Mouse (Mus musculus) neural tube, embryonic 11.5 days (tissue): Measurements from ENCODE around the gene Crcp. TPM values are rescaled to one million over a fixed set of nuclear protein-coding genes. Genes with fewer than 3 reads are reported as not detected.

Source experiments
- ATAC-seq: fragments of 200-750 bp; cut with Nextera tagmentation; 2 replicates; pipeline ENCODE4 v1.8.0; 2017; ENCODE audit warnings: moderate number of reproducible peaks, mild to moderate bottlenecking, moderate TSS enrichment, moderate library complexity; ENCODE audit not compliant: insufficient read depth, low FRiP score, low TSS enrichment
- DNase-seq: peaks from one replicate; pipeline ENCODE4 v3.0.0-alpha.2; 2015; ENCODE audit warnings: low spot score
- H3K27ac ChIP-seq: fragments of 300-500 bp; sonication (generic); 2 replicates; pipeline ENCODE4 v1.5.1; 2014; ENCODE audit warnings: low read depth, mild to moderate bottlenecking, low read length
- H3K27me3 ChIP-seq: fragments of 300-500 bp; sonication (generic); 2 replicates; pipeline ENCODE4 v1.6.1; 2014; ENCODE audit warnings: mild to moderate bottlenecking, low read length, mixed read lengths; ENCODE audit not compliant: control insufficient read depth, insufficient read depth
- H3K36me3 ChIP-seq: fragments of 300-500 bp; sonication (generic); 2 replicates; pipeline ENCODE4 v1.6.1; 2014; ENCODE audit warnings: mild to moderate bottlenecking, low read length, moderate library complexity, mixed read lengths; ENCODE audit not compliant: control insufficient read depth, insufficient read depth
- H3K4me1 ChIP-seq: fragments of 300-500 bp; sonication (generic); 2 replicates; pipeline ENCODE4 v1.6.1; 2014; ENCODE audit warnings: low read length, mixed read lengths; ENCODE audit not compliant: control insufficient read depth, insufficient read depth
- H3K4me2 ChIP-seq: fragments of 300-500 bp; sonication (generic); 2 replicates; pipeline ENCODE4 v1.6.1; 2014; ENCODE audit warnings: low read depth, mild to moderate bottlenecking, moderate library complexity
- H3K4me3 ChIP-seq: fragments of 300-500 bp; sonication (generic); 2 replicates; pipeline ENCODE4 v1.5.1; 2014; ENCODE audit warnings: low read depth, low read length
- H3K9ac ChIP-seq: fragments of 300-500 bp; sonication (generic); 2 replicates; pipeline ENCODE4 v1.6.1; 2014; ENCODE audit warnings: mild to moderate bottlenecking, low read length
- H3K9me3 ChIP-seq: fragments of 300-500 bp; sonication (generic); 2 replicates; pipeline ENCODE4 v1.6.1; 2016; ENCODE audit warnings: low read length; ENCODE audit not compliant: control insufficient read depth
- WGBS: fragments of 180-500 bp; shearing (Covaris S2); extraction: QIAGEN DNeasy Blood & Tissue Kit; methylation state at CpG from one replicate; pipeline ENCODE4 v1.1.7; 2014; 5-methylcytosine and 5-hydroxymethylcytosine counted together
- polyA plus RNA-seq: library from polyadenylated mRNA; unstranded; fragments of >200 nt; fragmentation: Nextera tagmentation; extraction: Ambion mirVana; gene quantifications from 2 replicates; pipeline ENCODE4 v1.2.1, GENCODE M21; 2014

The Crcp gene
- polyA plus RNA-seq, 1 experiment from 2014 or later, result 43.2 TPM

DNA sequence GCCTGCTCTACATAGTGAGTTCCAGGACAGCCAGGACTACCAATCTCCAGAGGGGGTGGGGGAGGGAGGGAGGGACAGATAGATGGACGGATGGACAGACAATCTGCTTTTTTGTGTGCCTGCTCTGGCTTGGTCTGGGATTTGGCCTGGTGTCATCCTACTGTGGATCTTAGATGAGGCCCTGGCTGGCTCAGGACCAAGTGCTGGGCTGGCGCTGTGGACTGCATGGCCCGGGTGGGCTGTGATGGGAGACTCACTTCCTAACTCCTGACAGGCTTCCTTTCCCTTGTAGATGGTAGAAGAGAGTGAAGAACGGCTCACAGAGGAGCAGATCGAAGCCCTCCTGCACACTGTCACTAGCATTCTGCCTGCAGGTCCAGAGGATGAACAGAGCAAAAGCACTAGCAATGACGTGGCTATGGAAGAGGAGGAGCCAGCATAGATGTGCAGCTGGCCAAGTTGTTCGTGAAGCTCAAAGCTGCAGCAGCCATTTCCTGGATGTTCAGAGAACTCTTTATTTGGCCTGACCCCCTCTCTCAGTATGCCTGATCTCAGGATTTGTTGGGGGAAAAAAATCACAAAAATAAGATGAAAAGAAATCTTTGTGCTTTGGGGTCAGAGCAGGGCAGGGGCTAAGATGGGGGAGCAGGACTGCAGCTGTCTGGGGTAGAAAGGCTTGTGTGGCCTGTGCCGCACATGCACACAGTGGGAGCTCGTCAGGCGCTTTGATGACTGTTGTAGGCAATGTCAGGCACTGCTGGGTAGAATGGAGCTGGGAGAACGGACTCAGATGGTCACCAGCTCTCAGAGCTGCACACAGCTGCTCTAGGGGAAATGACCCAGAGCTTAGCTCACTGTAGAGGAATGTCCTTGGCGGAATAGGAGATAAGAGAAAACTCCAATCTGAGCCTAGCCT is 30.6 kb downstream of the Crcp start:
- Histone ChIP-seq H3K4me3 (no peak overlapping the region), H3K36me3 (peaks cover 5% of the 10 kb centered on the region; the same call in 1 of the 2 replicates), H3K27ac (no peak overlapping the region), H3K4me1 (no peaks in the 10 kb centered on the region), H3K27me3 (no peaks in the 10 kb centered on the region), H3K9me3 (no peaks in the 10 kb centered on the region), H3K4me2 (no peak overlapping the region), H3K9ac (no peak overlapping the region)
- no peak for ATAC-seq
- 77% methylated on average over 12 of the region's 12 CpGs for WGBS
- DNase-seq, result peak; percentile 34

DNA sequence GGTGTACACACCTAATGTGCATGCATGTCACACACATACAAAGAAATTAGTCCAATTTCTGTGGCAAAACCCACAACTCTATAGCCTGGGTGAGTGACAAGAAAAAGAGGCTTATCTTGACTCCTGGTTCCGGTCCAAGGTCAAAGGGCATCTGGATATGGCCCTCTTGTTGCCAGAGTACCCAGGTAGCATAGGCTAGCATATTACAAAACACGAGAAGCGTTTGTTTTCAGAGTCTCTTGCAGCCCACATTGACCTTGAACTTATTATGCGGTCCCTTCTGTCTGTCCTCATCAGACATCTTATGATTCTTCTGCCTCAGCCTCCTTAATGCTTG is 31.2 kb downstream of the Crcp start:
- Histone ChIP-seq H3K27ac (no peak overlapping the region), H3K4me1 (no peaks in the 10 kb centered on the region), H3K9ac (no peak overlapping the region), H3K27me3 (no peaks in the 10 kb centered on the region), H3K36me3 (peaks cover 5% of the 10 kb centered on the region; the same call in 1 of the 2 replicates), H3K9me3 (no peaks in the 10 kb centered on the region), H3K4me3 (no peak overlapping the region), H3K4me2 (no peak overlapping the region)
- DNase-seq (no peak), ATAC-seq (no peak)
- 96% methylated on average over 4 of the region's 4 CpGs for WGBS

DNA sequence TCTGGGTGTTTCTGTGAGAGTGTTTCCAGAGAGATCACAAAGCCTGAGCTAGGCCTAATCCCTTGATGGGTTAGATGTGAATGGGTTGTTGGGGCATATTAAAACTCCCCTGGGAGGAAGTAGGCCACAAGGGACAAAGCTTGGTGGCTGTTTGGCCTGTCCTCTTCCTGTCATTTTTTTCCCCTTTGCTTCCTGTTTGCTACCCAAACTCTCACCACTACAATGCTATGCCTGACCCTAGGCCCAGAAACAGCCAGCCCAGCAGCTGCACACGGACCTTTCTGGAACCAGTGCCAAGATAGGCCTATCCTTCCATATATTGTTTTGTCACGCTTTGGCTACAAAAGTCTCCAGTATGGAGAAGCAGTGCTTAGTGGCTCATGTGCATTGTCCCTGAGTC is 33.0 kb downstream of the Crcp start:
- Histone ChIP-seq H3K36me3 (peaks cover 5% of the 10 kb centered on the region; the same call in 1 of the 2 replicates), H3K4me2 (no peak overlapping the region), H3K27me3 (no peaks in the 10 kb centered on the region), H3K27ac (no peak overlapping the region), H3K4me1 (no peaks in the 10 kb centered on the region), H3K9ac (no peak overlapping the region), H3K4me3 (no peak overlapping the region), H3K9me3 (no peaks in the 10 kb centered on the region)
- no peak for ATAC-seq
- 83% methylated on average over 2 of the region's 2 CpGs for WGBS
- DNase-seq, result no peak

- Histone ChIP-seq H3K4me3 (no peak overlapping the region), H3K9me3 (no peaks in the 10 kb centered on the region), H3K27me3 (no peaks in the 10 kb centered on the region), H3K4me2 (no peak overlapping the region), H3K27ac (no peak overlapping the region), H3K9ac (no peak overlapping the region), H3K4me1 (no peaks in the 10 kb centered on the region), H3K36me3 (peaks cover 2% of the 10 kb centered on the region; the same call in 1 of the 2 replicates)
- WGBS, result 88% methylated on average over 2 of the region's 2 CpGs
- DNase-seq, result no peak
- no peak for ATAC-seq
These were observed 34.7 kb downstream of the Crcp start for GRCm38 (mm10) chr5:130063760-130064159.

DNA sequence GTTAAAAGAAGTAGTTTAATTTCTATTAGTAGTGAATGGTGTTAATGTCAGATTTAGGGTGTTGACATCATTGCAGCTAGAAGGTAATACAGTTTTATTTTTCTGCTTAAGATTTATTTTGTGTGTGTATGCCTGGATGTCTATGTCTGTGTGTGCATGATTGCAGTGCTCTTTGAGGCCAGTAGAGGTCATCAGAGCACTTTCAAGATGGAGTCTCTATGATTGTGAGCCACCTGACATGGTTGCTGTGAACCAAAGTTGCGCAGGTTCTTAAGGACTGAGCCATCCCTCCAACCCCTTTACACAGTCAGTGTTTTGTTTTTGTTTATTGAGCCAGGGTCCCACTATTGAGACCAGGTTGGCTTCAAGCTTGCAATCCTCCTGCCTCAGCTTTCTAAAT is 36.5 kb downstream of the Crcp start:
- ATAC-seq (no peak), DNase-seq (no peak)
- 88% methylated on average over 1 of the region's 1 CpGs for WGBS
- Histone ChIP-seq H3K36me3 (no peaks in the 10 kb centered on the region; the same call in 1 of the 2 replicates), H3K9me3 (no peaks in the 10 kb centered on the region), H3K4me3 (no peak overlapping the region), H3K9ac (no peak overlapping the region), H3K27me3 (no peaks in the 10 kb centered on the region), H3K27ac (no peak overlapping the region), H3K4me2 (no peak overlapping the region), H3K4me1 (no peaks in the 10 kb centered on the region)

GRCm38 (mm10) chr5:130067841-130068264 is 38.8 kb downstream of the Crcp start:
- H3K9ac ChIP-seq, result no peak overlapping the region
- H3K9me3 ChIP-seq, result no peaks in the 10 kb centered on the region
- no peak for DNase-seq
- H3K4me1 ChIP-seq, result no peaks in the 10 kb centered on the region
- no peak for ATAC-seq
- no peaks in the 10 kb centered on the region for H3K27me3 ChIP-seq
- no peak overlapping the region for H3K27ac ChIP-seq
- no peaks in the 10 kb centered on the region for H3K36me3 ChIP-seq
- H3K4me3 ChIP-seq, result no peak overlapping the region
- 81% methylated on average over 3 of the region's 3 CpGs for WGBS
- no peak overlapping the region for H3K4me2 ChIP-seq

- no peaks in the 10 kb centered on the region for H3K36me3 ChIP-seq
These were observed 43.9 kb downstream of the Crcp start, which contains the start of gene Tpst1 for GRCm38 (mm10) chr5:130073026-130073425. Gene Tpst1 (plus strand): TSS chr5:130073326.

GRCm38 (mm10) chr5:130074491-130074890 is 45.4 kb downstream of the Crcp start:
- DNase-seq (no peak), ATAC-seq (no peak)
- no peak overlapping the region for H3K9ac ChIP-seq
- no peak overlapping the region for H3K27ac ChIP-seq
- no peaks in the 10 kb centered on the region for H3K36me3 ChIP-seq
- H3K4me3 ChIP-seq, result no peak overlapping the region
- H3K4me1 ChIP-seq, result no peaks in the 10 kb centered on the region
- no peaks in the 10 kb centered on the region for H3K9me3 ChIP-seq
- H3K4me2 ChIP-seq, result no peak overlapping the region
- no peaks in the 10 kb centered on the region for H3K27me3 ChIP-seq
- WGBS, result 75% methylated on average over 6 of the region's 6 CpGs

More at GRCm38 (mm10) chr5:130073026-130073425, 43.9 kb downstream of the Crcp start, which contains the start of gene Tpst1:
- no peaks in the 10 kb centered on the region for H3K9me3 ChIP-seq
- H3K27me3 ChIP-seq, result no peaks in the 10 kb centered on the region
- H3K27ac ChIP-seq, result no peak within 1 kb of the TSS
- DNase-seq (no peak), ATAC-seq (no peak)
- no peak within 1 kb of the TSS for H3K9ac ChIP-seq
- H3K4me1 ChIP-seq, result no peaks in the 10 kb centered on the region
- no peak within 1 kb of the TSS for H3K4me2 ChIP-seq
- H3K4me3 ChIP-seq, result no peak within 1 kb of the TSS
- WGBS, result 85% methylated on average over 6 of the region's 6 CpGs

- H3K9ac ChIP-seq, result no peak overlapping the region
- H3K27me3 ChIP-seq, result no peaks in the 10 kb centered on the region
- 0 out of 2 replicates have a peak, but pooled peaks cover 1% of the 10 kb centered on the region for H3K9me3 ChIP-seq
- ATAC-seq (no peak), DNase-seq (no peak)
- H3K4me3 ChIP-seq, result no peak overlapping the region
- H3K4me2 ChIP-seq, result no peak overlapping the region
- no peaks in the 10 kb centered on the region; the same call in 1 of the 2 replicates for H3K36me3 ChIP-seq
- no peak overlapping the region for H3K27ac ChIP-seq
- WGBS, result 69% methylated on average over 6 of the region's 6 CpGs
- H3K4me1 ChIP-seq, result 0 out of 2 replicates have a peak, but pooled peaks cover 2% of the 10 kb centered on the region
These were observed 47.3 kb downstream of the Crcp start for GRCm38 (mm10) chr5:130076396-130076795.
